Mouse (Mus musculus) intestine, postnatal 0 days (tissue): ENCODE measurements around the gene Rrbp1. TPM values are rescaled to one million over a fixed set of nuclear protein-coding genes. Genes with fewer than 3 reads are reported as not detected.

Source experiments
- ATAC-seq: fragments of 200-750 bp; cut with Nextera tagmentation; 2 replicates; pipeline ENCODE4 v1.8.0; 2017; ENCODE audit warnings: mild to moderate bottlenecking, moderate TSS enrichment, moderate library complexity
- H3K27ac ChIP-seq: fragments of 300-500 bp; sonication (generic); 2 replicates; pipeline ENCODE4 v1.5.1; 2014; ENCODE audit warnings: mild to moderate bottlenecking, low read depth, low read length, moderate library complexity
- H3K27me3 ChIP-seq: fragments of 300-500 bp; sonication (generic); replicated peaks from 2 replicates; pipeline ENCODE4 v1.6.1; 2014; ENCODE audit warnings: low read length, mixed read lengths; ENCODE audit not compliant: control insufficient read depth, insufficient read depth
- H3K36me3 ChIP-seq: fragments of 300-500 bp; sonication (generic); 2 replicates; pipeline ENCODE4 v1.6.1; 2014; ENCODE audit warnings: mild to moderate bottlenecking, moderate library complexity; ENCODE audit not compliant: control insufficient read depth, insufficient read depth
- H3K4me1 ChIP-seq: fragments of 300-500 bp; sonication (generic); replicated peaks from 2 replicates; pipeline ENCODE4 v1.6.1; 2014; ENCODE audit warnings: antibody characterized with exemption, low read length, mixed read lengths; ENCODE audit not compliant: control insufficient read depth, insufficient read depth
- H3K4me2 ChIP-seq: fragments of 300-500 bp; sonication (generic); replicated peaks from 2 replicates; pipeline ENCODE4 v1.6.1; 2014; ENCODE audit warnings: low read depth, mild to moderate bottlenecking, moderate library complexity
- H3K4me3 ChIP-seq: fragments of 300-500 bp; sonication (generic); 2 replicates; pipeline ENCODE4 v1.5.1; 2014; ENCODE audit warnings: low read depth, low read length
- H3K9ac ChIP-seq: fragments of 300-500 bp; sonication (generic); 2 replicates; pipeline ENCODE4 v1.6.1; 2014; ENCODE audit warnings: mild to moderate bottlenecking, low read depth, low read length
- H3K9me3 ChIP-seq: fragments of 300-500 bp; sonication (generic); 2 replicates; pipeline ENCODE4 v1.6.1; 2016; ENCODE audit warnings: mixed run types; ENCODE audit not compliant: control insufficient read depth
- CTCF ChIP-seq: sonication (generic); IDR thresholded peaks from 2 replicates; pipeline ENCODE4 v1.5.1; 2016; ENCODE audit warnings: low read depth, mild to moderate bottlenecking, control low read depth, antibody characterized with exemption, moderate library complexity
- WGBS: fragments of 180-500 bp; shearing (Covaris S2); extraction: QIAGEN DNeasy Blood & Tissue Kit; methylation state at CpG from one replicate; pipeline ENCODE4 v1.1.7; 2014; 5-methylcytosine and 5-hydroxymethylcytosine counted together
- polyA plus RNA-seq: library from polyadenylated mRNA; unstranded; fragments of >200 nt; fragmentation: Nextera tagmentation; extraction: Ambion mirVana; gene quantifications from 2 replicates; pipeline ENCODE4 v1.2.1, GENCODE M21; 2015

Gene Rrbp1
- polyA plus RNA-seq, 1 experiment from 2014 or later, result 156 TPM

GRCm38 (mm10) chr2:143924085-143924484 lies 87.0 kb downstream of the Rrbp1 start:
- no peaks in the 10 kb centered on the region for H3K9me3 ChIP-seq
- no peak overlapping the region for H3K4me3 ChIP-seq
- no peak for ATAC-seq
- no peaks in the 10 kb centered on the region for H3K36me3 ChIP-seq
- H3K4me2 ChIP-seq, result no peak overlapping the region
- no peak for TF ChIP-seq CTCF
- H3K27me3 ChIP-seq, result no peaks in the 10 kb centered on the region
- H3K4me1 ChIP-seq, result 0 out of 2 replicates have a peak, but pooled peaks cover 7% of the 10 kb centered on the region
- no peak overlapping the region for H3K27ac ChIP-seq
- no peak overlapping the region for H3K9ac ChIP-seq
- WGBS, result 40% methylated on average over 7 of the region's 7 CpGs

- H3K4me2 ChIP-seq, result 0 out of 2 replicates have a peak overlapping the region, but pooled peaks have one; percentile 9
- H3K4me1 ChIP-seq, result peaks cover 12% of the 10 kb centered on the region; the same call in 1 of the 2 replicates
- 51% methylated on average over 4 of the region's 4 CpGs for WGBS
- H3K9me3 ChIP-seq, result no peaks in the 10 kb centered on the region
- TF ChIP-seq CTCF, result peak; percentile 43; the same call in 1 of the 2 replicates
- H3K4me3 ChIP-seq, result no peak overlapping the region
- H3K27ac ChIP-seq, result no peak overlapping the region
- H3K27me3 ChIP-seq, result no peaks in the 10 kb centered on the region
- ATAC-seq, result no peak
- H3K36me3 ChIP-seq, result no peaks in the 10 kb centered on the region
- no peak overlapping the region for H3K9ac ChIP-seq
Measured at GRCm38 (mm10) chr2:143918831-143919502, 92.1 kb downstream of the Rrbp1 start.

GRCm38 (mm10) chr2:143917622-143918021 lies 93.4 kb downstream of the Rrbp1 start:
- no peak overlapping the region for H3K9ac ChIP-seq
- ATAC-seq, result no peak
- peak overlapping the region; percentile 68 for H3K4me2 ChIP-seq
- H3K27me3 ChIP-seq, result no peaks in the 10 kb centered on the region
- H3K9me3 ChIP-seq, result no peaks in the 10 kb centered on the region
- peak overlapping the region; percentile 91 for H3K4me3 ChIP-seq
- no peak for TF ChIP-seq CTCF
- H3K36me3 ChIP-seq, result no peaks in the 10 kb centered on the region
- 32% methylated on average over 5 of the region's 5 CpGs for WGBS
- H3K4me1 ChIP-seq, result peaks cover 10% of the 10 kb centered on the region; the same call in 1 of the 2 replicates
- H3K27ac ChIP-seq, result peak overlapping the region; percentile 57

DNA sequence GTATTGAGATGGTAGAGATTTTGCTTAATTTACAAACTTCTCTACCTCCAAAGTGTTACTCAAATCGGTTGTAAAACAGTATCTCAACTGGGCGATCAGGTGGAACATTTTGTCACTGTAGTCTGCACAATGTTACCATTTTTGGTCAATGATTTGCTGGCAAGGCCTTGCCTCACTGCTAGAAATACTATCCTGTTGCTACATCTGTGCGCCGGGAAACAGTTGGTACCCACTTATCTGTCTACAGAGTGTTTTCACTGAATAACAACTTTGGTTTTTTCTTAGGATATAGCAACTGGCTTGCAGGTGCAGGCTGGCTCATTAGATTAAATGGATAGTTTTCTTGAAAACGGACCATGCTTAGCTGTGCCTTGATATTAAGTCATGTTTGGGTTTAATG lies 94.8 kb downstream of the Rrbp1 start:
- WGBS, result 4% methylated on average over 5 of the region's 5 CpGs
- Histone ChIP-seq H3K27ac (peak overlapping the region; percentile 99), H3K4me2 (peak overlapping the region; percentile 68), H3K36me3 (no peaks in the 10 kb centered on the region), H3K4me3 (peak overlapping the region; percentile 91), H3K4me1 (peaks cover 10% of the 10 kb centered on the region; the same call in 1 of the 2 replicates), H3K9me3 (no peaks in the 10 kb centered on the region), H3K27me3 (no peaks in the 10 kb centered on the region), H3K9ac (peak overlapping the region; percentile 93)
- TF ChIP-seq CTCF, result no peak
- ATAC-seq, result no peak

- peak overlapping the region; percentile 93 for H3K9ac ChIP-seq
- peak; percentile 20; the same call in 1 of the 2 replicates for TF ChIP-seq CTCF
- H3K36me3 ChIP-seq, result no peaks in the 10 kb centered on the region
- under 1% methylated on average over 32 of the region's 32 CpGs for WGBS
- ATAC-seq, result peak; percentile 28
- peaks cover 10% of the 10 kb centered on the region; the same call in 1 of the 2 replicates for H3K4me1 ChIP-seq
- peak overlapping the region; percentile 91 for H3K4me3 ChIP-seq
- no peaks in the 10 kb centered on the region for H3K27me3 ChIP-seq
- H3K27ac ChIP-seq, result peak overlapping the region; percentile 99
- peak overlapping the region; percentile 68 for H3K4me2 ChIP-seq
- no peaks in the 10 kb centered on the region for H3K9me3 ChIP-seq
Measured at GRCm38 (mm10) chr2:143915600-143916135, 95.4 kb downstream of the Rrbp1 start.

DNA sequence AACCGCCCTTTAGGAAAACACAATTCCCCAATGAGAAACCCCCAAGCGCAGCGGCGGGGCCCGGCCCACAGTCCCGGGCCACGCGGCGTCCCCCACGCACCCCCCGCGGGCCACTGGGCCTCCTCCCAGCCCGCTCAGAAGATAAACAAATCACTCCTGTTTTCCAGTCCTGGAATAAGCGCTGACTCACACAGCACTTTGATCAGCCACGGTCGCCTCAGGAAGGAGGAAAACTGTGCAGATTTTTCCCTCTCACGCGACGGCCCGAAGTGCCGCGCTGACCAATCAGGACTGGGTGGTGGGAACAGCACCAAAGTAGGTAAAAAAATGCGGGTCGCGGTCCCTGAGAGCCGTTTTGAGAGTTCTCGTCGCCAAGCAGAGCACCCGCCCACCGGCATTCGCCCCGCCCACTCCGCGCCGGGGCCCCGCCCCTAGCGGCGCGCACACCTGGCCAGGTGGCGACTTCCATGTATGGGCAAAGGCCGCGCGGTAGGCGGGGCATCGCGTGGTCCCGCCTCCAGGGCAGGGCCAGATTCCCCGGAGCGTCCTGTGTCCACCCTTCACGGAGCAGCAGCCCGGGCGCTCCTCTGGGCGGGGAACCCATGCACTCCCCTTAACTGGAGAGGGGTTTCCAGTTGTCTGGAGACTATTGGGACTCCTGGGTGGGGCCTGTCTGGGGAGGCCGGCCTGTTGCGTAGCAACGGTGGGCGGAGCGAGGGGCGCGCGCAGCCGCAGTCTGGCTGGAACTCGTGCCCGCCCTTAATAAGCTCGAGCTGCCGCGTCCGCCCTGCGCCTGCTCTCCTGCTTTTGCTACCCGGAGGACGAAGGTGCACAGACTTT lies 96.1 kb downstream of the Rrbp1 start, which contains the start of gene Dstn:
Gene Dstn (plus strand): TSS at position 561 of the 840 bp plus-strand sequence.
- Histone ChIP-seq H3K4me3 (peak within 1 kb of the TSS; percentile 91), H3K9me3 (no peaks in the 10 kb centered on the region), H3K4me1 (peaks cover 10% of the 10 kb centered on the region; the same call in 1 of the 2 replicates), H3K9ac (peak within 1 kb of the TSS; percentile 93), H3K27ac (peak within 1 kb of the TSS; percentile 99), H3K36me3 (no peaks in the 10 kb centered on the region), H3K27me3 (no peaks in the 10 kb centered on the region), H3K4me2 (peak within 1 kb of the TSS; percentile 68)
- TF ChIP-seq CTCF, result no peak
- 1% methylated on average over 67 of the region's 71 CpGs for WGBS
- peak; percentile 95 for ATAC-seq
